Mouse (Mus musculus) heart, embryonic 11.5 days (tissue): Measurements from ENCODE around the gene Smug1. TPM values are rescaled to one million over a fixed set of nuclear protein-coding genes. Genes with fewer than 3 reads are reported as not detected.

Experiments
- ATAC-seq: fragments of 200-750 bp; cut with Nextera tagmentation; replicated peaks from 2 replicates; pipeline ENCODE4 v1.8.0; 2017; ENCODE audit warnings: moderate library complexity; ENCODE audit not compliant: insufficient number of reproducible peaks, low FRiP score, low TSS enrichment
- H3K27ac ChIP-seq: fragments of 300-500 bp; sonication (generic); 2 replicates; pipeline ENCODE4 v1.5.1; 2014; ENCODE audit warnings: mild to moderate bottlenecking, low read depth, low read length
- H3K27me3 ChIP-seq: fragments of 300-500 bp; sonication (generic); 2 replicates; pipeline ENCODE4 v1.6.1; 2014; ENCODE audit warnings: mild to moderate bottlenecking, low read length, mixed read lengths; ENCODE audit not compliant: control insufficient read depth, insufficient read depth
- H3K36me3 ChIP-seq: fragments of 300-500 bp; sonication (generic); 2 replicates; pipeline ENCODE4 v1.6.1; 2014; ENCODE audit warnings: mild to moderate bottlenecking, low read length, moderate library complexity, mixed read lengths; ENCODE audit not compliant: control insufficient read depth, insufficient read depth
- H3K4me1 ChIP-seq: fragments of 300-500 bp; sonication (generic); 2 replicates; pipeline ENCODE4 v1.6.1; 2014; ENCODE audit warnings: low read length; ENCODE audit not compliant: control insufficient read depth, insufficient read depth
- H3K4me2 ChIP-seq: fragments of 300-500 bp; sonication (generic); 2 replicates; pipeline ENCODE4 v1.6.1; 2014; ENCODE audit warnings: mild to moderate bottlenecking, moderate library complexity
- H3K4me3 ChIP-seq: fragments of 300-500 bp; sonication (generic); 2 replicates; pipeline ENCODE4 v1.5.1; 2014; ENCODE audit warnings: low read depth, low read length
- H3K9ac ChIP-seq: fragments of 300-500 bp; sonication (generic); 2 replicates; pipeline ENCODE4 v1.6.1; 2014; ENCODE audit warnings: mild to moderate bottlenecking, low read depth, low read length, moderate library complexity
- H3K9me3 ChIP-seq: fragments of 300-500 bp; sonication (generic); replicated peaks from 2 replicates; pipeline ENCODE4 v1.6.1; 2016; ENCODE audit warnings: low read length; ENCODE audit not compliant: control insufficient read depth
- WGBS: fragments of 180-500 bp; shearing (Covaris S2); extraction: QIAGEN DNeasy Blood & Tissue Kit; methylation state at CpG from one replicate; pipeline ENCODE4 v1.1.7; 2014; ENCODE audit not compliant: insufficient replicate concordance; 5-methylcytosine and 5-hydroxymethylcytosine counted together
- polyA plus RNA-seq: library from polyadenylated mRNA; unstranded; fragments of >200 nt; fragmentation: Nextera tagmentation; extraction: Ambion mirVana; gene quantifications from 2 replicates; pipeline ENCODE4 v1.2.1, GENCODE M21; 2014

The Smug1 gene
- polyA plus RNA-seq: 14.7 and 17.7 TPM in 2 replicates

GRCm38 (mm10) chr15:103167042-103167615 lies at the start of gene Smug1:
TSS of gene Smug1 (minus strand) at chr15:103167092.
- ATAC-seq: no peak
- Histone ChIP-seq H3K4me2 (no peak within 1 kb of the TSS), H3K4me3 (no peak within 1 kb of the TSS), H3K27ac (no peak within 1 kb of the TSS), H3K4me1 (peaks cover 23% of the 10 kb centered on the region), H3K27me3 (peaks cover 68% of the 10 kb centered on the region), H3K9ac (no peak within 1 kb of the TSS), H3K36me3 (no peaks in the 10 kb centered on the region), H3K9me3 (no peaks in the 10 kb centered on the region)
- WGBS: 27% methylated on average over 6 of the region's 6 CpGs

GRCm38 (mm10) chr15:103216052-103216451 lies 49.2 kb upstream of the Smug1 start:
- no peak for ATAC-seq
- Histone ChIP-seq H3K4me1 (peaks cover 29% of the 10 kb centered on the region), H3K9ac (peak overlapping the region; percentile 72; the same call in 1 of the 2 replicates), H3K36me3 (peaks cover 16% of the 10 kb centered on the region), H3K27me3 (no peaks in the 10 kb centered on the region), H3K4me2 (peak overlapping the region; percentile 66), H3K4me3 (0 out of 2 replicates have a peak overlapping the region, but pooled peaks have one; percentile 46), H3K9me3 (no peaks in the 10 kb centered on the region), H3K27ac (peak overlapping the region; percentile 89)
- 27% methylated on average over 2 of the region's 2 CpGs for WGBS

GRCm38 (mm10) chr15:103214971-103215907 lies 48.3 kb upstream of the Smug1 start:
- ATAC-seq: peak; percentile 93
- peaks cover 23% of the 10 kb centered on the region for H3K36me3 ChIP-seq
- 1% methylated on average over 15 of the region's 15 CpGs for WGBS
- H3K27me3 ChIP-seq: no peaks in the 10 kb centered on the region
- peak overlapping the region; percentile 66 for H3K4me2 ChIP-seq
- H3K9ac ChIP-seq: peak overlapping the region; percentile 72
- H3K27ac ChIP-seq: peak overlapping the region; percentile 89
- peaks cover 24% of the 10 kb centered on the region for H3K4me1 ChIP-seq
- H3K4me3 ChIP-seq: peak overlapping the region; percentile 46
- H3K9me3 ChIP-seq: no peaks in the 10 kb centered on the region

GRCm38 (mm10) chr15:103214149-103214548 lies 47.3 kb upstream of the Smug1 start:
- Histone ChIP-seq H3K9me3 (no peaks in the 10 kb centered on the region), H3K4me1 (peaks cover 24% of the 10 kb centered on the region), H3K27me3 (no peaks in the 10 kb centered on the region), H3K4me2 (peak overlapping the region; percentile 54), H3K27ac (peak overlapping the region; percentile 77), H3K36me3 (peaks cover 31% of the 10 kb centered on the region), H3K9ac (no peak overlapping the region), H3K4me3 (peak overlapping the region; percentile 27)
- 39% methylated on average over 2 of the region's 2 CpGs for WGBS
- ATAC-seq: no peak

GRCm38 (mm10) chr15:103205156-103205555 lies 38.3 kb upstream of the Smug1 start:
- no peaks in the 10 kb centered on the region for H3K27me3 ChIP-seq
- no peak overlapping the region for H3K9ac ChIP-seq
- no peak for ATAC-seq
- no peak overlapping the region for H3K4me3 ChIP-seq
- H3K36me3 ChIP-seq: peaks cover 17% of the 10 kb centered on the region
- H3K4me1 ChIP-seq: peaks cover 6% of the 10 kb centered on the region; the same call in 1 of the 2 replicates
- no peak overlapping the region for H3K4me2 ChIP-seq
- H3K27ac ChIP-seq: no peak overlapping the region
- H3K9me3 ChIP-seq: no peaks in the 10 kb centered on the region
- 76% methylated on average over 2 of the region's 2 CpGs for WGBS

- Histone ChIP-seq H3K4me2 (no peak overlapping the region), H3K9me3 (no peaks in the 10 kb centered on the region), H3K36me3 (peaks cover 24% of the 10 kb centered on the region), H3K27me3 (no peaks in the 10 kb centered on the region), H3K9ac (no peak overlapping the region), H3K27ac (peak overlapping the region; percentile 65), H3K4me3 (no peak overlapping the region), H3K4me1 (peaks cover 6% of the 10 kb centered on the region; the same call in 1 of the 2 replicates)
- WGBS: 37% methylated on average over 6 of the region's 6 CpGs
- no peak; the same call in 1 of the 2 replicates for ATAC-seq
Observed at GRCm38 (mm10) chr15:103202088-103202793, 35.3 kb upstream of the Smug1 start.

GRCm38 (mm10) chr15:103197785-103198184 lies 30.9 kb upstream of the Smug1 start:
- H3K4me1 ChIP-seq: peaks cover 6% of the 10 kb centered on the region; the same call in 1 of the 2 replicates
- peaks cover 27% of the 10 kb centered on the region for H3K36me3 ChIP-seq
- H3K27me3 ChIP-seq: no peaks in the 10 kb centered on the region
- ATAC-seq: no peak
- no peaks in the 10 kb centered on the region for H3K9me3 ChIP-seq
- H3K27ac ChIP-seq: no peak overlapping the region
- no peak overlapping the region for H3K9ac ChIP-seq
- 85% methylated on average over 4 of the region's 4 CpGs for WGBS
- H3K4me2 ChIP-seq: no peak overlapping the region
- H3K4me3 ChIP-seq: no peak overlapping the region

- Histone ChIP-seq H3K27ac (no peak overlapping the region), H3K9ac (no peak overlapping the region), H3K36me3 (peaks cover 27% of the 10 kb centered on the region), H3K4me2 (no peak overlapping the region), H3K9me3 (no peaks in the 10 kb centered on the region), H3K4me3 (no peak overlapping the region), H3K27me3 (no peaks in the 10 kb centered on the region), H3K4me1 (no peaks in the 10 kb centered on the region)
- WGBS: 48% methylated on average over 1 of the region's 1 CpGs
- no peak for ATAC-seq
Observed at GRCm38 (mm10) chr15:103196835-103197234, 29.9 kb upstream of the Smug1 start.
